Mouse (Mus musculus): ENCODE data around the gene Hormad2. TPM values are rescaled to one million over a fixed set of nuclear protein-coding genes. Genes with fewer than 3 reads are reported as not detected.

Hormad2 gene
- polyA plus RNA-seq (2015; fragmentation: Nextera tagmentation; extraction: Ambion mirVana), result 0.28 and 0.35 TPM in 2 replicates

DNA sequence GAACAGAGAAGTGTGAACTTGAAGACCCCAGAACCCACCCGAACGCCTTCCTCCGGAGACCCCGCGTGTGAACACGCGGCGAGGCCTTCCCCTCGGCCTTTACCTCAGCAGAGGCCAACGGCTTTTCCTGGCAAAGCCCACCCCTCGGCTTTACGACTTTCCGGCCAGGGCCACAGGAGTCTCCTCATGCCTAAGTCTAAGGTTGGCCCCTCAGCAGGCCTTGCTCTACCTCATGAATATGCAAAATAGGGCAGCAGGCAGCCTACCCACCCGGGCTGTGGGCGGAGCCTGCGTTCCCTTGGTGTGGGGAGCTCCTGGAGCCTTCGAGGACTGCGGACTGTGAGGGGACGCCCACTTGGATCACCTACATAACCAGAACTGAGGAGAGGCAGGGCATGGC, at the start of gene Hormad2:
Gene Hormad2 (minus strand): TSS at position 128 of the 400 bp plus-strand sequence.
- 0 out of 2 replicates have a peak, but pooled peaks have one; percentile 38 for ATAC-seq (ENCODE audit: low read depth)
- no peak within 1 kb of the TSS for H3K4me3 ChIP-seq (ENCODE audit: low read length)
- no peaks in the 10 kb centered on the region for H3K27me3 ChIP-seq (ENCODE audit: control insufficient read depth, insufficient read depth, low read depth, low read length)
- H3K36me3 ChIP-seq (ENCODE audit: control insufficient read depth, insufficient read depth, low read length), result no peaks in the 10 kb centered on the region
- no peak within 1 kb of the TSS for H3K9ac ChIP-seq (ENCODE audit: low read length)
- H3K27ac ChIP-seq (ENCODE audit: low read length), result no peak within 1 kb of the TSS
- H3K9me3 ChIP-seq (ENCODE audit: control insufficient read depth, low read length), result no peaks in the 10 kb centered on the region
- H3K4me1 ChIP-seq (replicated peaks; ENCODE audit: control insufficient read depth, insufficient read depth, low read length), result no peaks in the 10 kb centered on the region
- 52% methylated on average over 19 of the region's 19 CpGs for WGBS
- no peak within 1 kb of the TSS for H3K4me2 ChIP-seq (ENCODE audit: low read depth, low read length)

DNA sequence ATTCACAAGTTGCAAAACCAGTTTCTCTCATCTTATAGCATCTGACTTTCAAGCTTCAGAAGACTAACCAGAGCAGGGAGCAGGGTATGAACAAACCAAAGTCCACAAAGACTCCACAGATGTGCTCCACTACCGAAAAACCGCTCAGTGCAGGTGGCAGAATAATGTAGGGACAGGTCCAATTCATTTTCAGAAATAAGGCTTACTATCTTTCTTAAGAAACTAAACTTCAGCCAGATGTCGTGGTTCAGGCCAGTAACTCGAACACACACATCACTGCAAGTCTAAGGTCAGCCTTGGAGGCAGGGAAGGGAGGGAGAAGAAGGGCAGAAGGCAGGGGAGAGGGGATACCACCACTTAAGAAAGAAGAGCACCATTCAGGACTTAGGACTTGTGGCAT, 48.3 kb upstream of the Hormad2 start:
- no peak overlapping the region for H3K4me3 ChIP-seq (ENCODE audit: low read length)
- H3K27me3 ChIP-seq (ENCODE audit: control insufficient read depth, insufficient read depth, low read depth, low read length), result no peaks in the 10 kb centered on the region
- peaks cover 40% of the 10 kb centered on the region for H3K36me3 ChIP-seq (ENCODE audit: control insufficient read depth, insufficient read depth, low read length)
- H3K4me2 ChIP-seq (ENCODE audit: low read depth, low read length), result no peak overlapping the region
- no peak overlapping the region for H3K9ac ChIP-seq (ENCODE audit: low read length)
- no peak for ATAC-seq (ENCODE audit: low read depth)
- H3K9me3 ChIP-seq (ENCODE audit: control insufficient read depth, low read length), result no peaks in the 10 kb centered on the region
- H3K4me1 ChIP-seq (replicated peaks; ENCODE audit: control insufficient read depth, insufficient read depth, low read length), result peaks cover 11% of the 10 kb centered on the region
- 86% methylated on average over 4 of the region's 4 CpGs for WGBS
- no peak overlapping the region for H3K27ac ChIP-seq (ENCODE audit: low read length)

DNA sequence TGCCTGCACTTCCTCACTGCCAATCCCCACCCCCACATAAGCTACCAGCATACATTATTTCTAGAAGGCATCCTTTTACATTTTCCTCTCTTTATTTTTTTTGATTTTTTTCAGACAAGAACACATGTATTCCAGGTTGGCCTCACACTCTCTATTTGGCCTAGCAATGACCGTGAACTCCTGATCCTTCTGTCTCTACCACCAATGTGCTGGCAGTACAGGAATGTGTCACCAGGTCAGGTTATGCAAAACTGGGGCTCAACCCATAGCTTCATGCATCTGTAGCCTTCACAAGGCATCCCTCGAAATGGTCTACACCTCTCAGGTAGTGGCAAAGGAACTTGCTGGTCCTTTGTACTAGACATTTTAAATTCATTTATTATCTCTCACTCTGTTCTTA, 47.9 kb upstream of the Hormad2 start:
- Histone ChIP-seq H3K36me3 (ENCODE audit: control insufficient read depth, insufficient read depth, low read length) (peaks cover 40% of the 10 kb centered on the region), H3K9ac (ENCODE audit: low read length) (no peak overlapping the region), H3K27me3 (ENCODE audit: control insufficient read depth, insufficient read depth, low read depth, low read length) (no peaks in the 10 kb centered on the region), H3K9me3 (ENCODE audit: control insufficient read depth, low read length) (no peaks in the 10 kb centered on the region), H3K4me3 (ENCODE audit: low read length) (no peak overlapping the region), H3K27ac (ENCODE audit: low read length) (no peak overlapping the region), H3K4me2 (ENCODE audit: low read depth, low read length) (no peak overlapping the region), H3K4me1 (replicated peaks; ENCODE audit: control insufficient read depth, insufficient read depth, low read length) (peaks cover 11% of the 10 kb centered on the region)
- 93% methylated on average over 2 of the region's 2 CpGs for WGBS
- ATAC-seq (ENCODE audit: low read depth), result no peak

DNA sequence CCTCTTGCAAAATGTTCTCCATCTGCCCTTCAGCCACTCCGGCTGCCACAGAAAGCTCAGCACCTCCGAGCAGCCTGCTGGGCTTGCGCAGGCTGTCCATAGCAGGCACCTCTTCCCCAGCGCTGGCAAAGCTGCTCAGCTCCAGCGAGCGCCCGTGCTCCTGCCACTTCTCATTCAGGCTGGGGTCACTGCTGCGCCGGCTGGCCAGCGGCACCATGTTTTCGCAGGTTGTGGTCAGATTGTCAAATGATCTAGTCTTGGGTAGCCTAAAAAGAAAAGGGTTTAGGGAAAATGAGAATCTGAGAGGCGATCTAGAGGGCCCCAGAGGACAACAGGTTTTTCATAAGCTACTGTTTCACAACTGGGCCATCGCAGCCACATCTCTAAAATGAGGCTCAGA, 47.5 kb upstream of the Hormad2 start:
- 91% methylated on average over 13 of the region's 13 CpGs for WGBS
- no peak overlapping the region for H3K4me2 ChIP-seq (ENCODE audit: low read depth, low read length)

DNA sequence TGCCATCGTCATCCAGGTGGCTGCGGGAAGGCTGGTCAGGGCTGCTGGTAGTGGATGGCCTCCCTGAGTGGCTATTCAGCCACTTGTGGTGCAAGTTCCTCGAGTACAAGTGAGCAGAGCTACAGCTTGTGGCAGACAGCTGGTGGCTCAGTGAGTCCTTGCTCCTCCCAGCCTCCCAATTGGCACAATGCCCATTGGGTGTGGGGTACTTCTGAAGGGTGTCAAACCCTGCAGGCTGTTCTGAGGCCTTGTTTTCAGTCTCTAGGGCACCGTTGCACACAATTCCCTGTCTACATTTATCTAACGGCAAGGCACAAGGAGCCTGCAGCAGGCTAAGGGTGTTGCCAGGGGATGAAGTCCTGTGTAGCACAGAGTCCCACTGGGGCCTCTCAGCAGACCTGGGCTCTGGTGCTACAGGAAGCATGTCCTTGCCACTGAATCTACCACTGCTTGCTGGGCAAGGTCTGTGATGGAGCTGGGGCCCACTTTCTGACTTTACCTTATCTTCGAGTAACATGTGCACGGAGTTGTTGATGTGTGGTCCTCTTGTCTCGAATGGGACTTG, 46.6 kb upstream of the Hormad2 start:
- Histone ChIP-seq H3K9me3 (ENCODE audit: control insufficient read depth, low read length) (no peaks in the 10 kb centered on the region), H3K27me3 (ENCODE audit: control insufficient read depth, insufficient read depth, low read depth, low read length) (no peaks in the 10 kb centered on the region), H3K4me3 (ENCODE audit: low read length) (no peak overlapping the region), H3K9ac (ENCODE audit: low read length) (no peak overlapping the region), H3K4me1 (replicated peaks; ENCODE audit: control insufficient read depth, insufficient read depth, low read length) (peaks cover 11% of the 10 kb centered on the region), H3K4me2 (ENCODE audit: low read depth, low read length) (no peak overlapping the region), H3K27ac (ENCODE audit: low read length) (peak overlapping the region; percentile 35; the same call in 1 of the 2 replicates), H3K36me3 (ENCODE audit: control insufficient read depth, insufficient read depth, low read length) (peaks cover 43% of the 10 kb centered on the region)
- ATAC-seq (ENCODE audit: low read depth), result peak; percentile 87
- WGBS, result 55% methylated on average over 8 of the region's 8 CpGs

More for the DNA sequence above, 47.5 kb upstream of the Hormad2 start:
- Histone ChIP-seq H3K27me3 (ENCODE audit: control insufficient read depth, insufficient read depth, low read depth, low read length) (no peaks in the 10 kb centered on the region), H3K4me1 (replicated peaks; ENCODE audit: control insufficient read depth, insufficient read depth, low read length) (peaks cover 11% of the 10 kb centered on the region), H3K9me3 (ENCODE audit: control insufficient read depth, low read length) (no peaks in the 10 kb centered on the region), H3K9ac (ENCODE audit: low read length) (no peak overlapping the region), H3K27ac (ENCODE audit: low read length) (no peak overlapping the region), H3K4me3 (ENCODE audit: low read length) (no peak overlapping the region), H3K36me3 (ENCODE audit: control insufficient read depth, insufficient read depth, low read length) (peaks cover 40% of the 10 kb centered on the region)
- ATAC-seq (ENCODE audit: low read depth), result no peak

DNA sequence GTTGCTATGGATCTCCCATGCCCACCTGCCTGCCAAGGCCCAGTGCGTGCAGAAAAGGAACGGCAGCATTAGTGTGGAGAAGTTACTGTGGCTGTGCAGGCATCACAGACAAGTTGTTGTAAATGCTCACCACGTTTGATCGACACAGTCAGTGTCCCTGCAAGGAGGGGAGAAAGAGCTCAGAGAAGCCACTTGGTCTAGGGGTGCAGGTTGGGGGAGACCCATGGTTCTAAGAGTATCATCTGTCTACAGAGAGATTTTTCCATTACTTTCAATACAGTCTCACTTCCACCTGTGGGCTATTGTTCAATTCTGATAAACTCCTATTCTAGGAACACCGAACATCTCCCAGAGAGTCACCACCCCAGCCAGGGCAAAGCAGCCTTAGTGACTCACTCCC, 43.6 kb upstream of the Hormad2 start:
- H3K27me3 ChIP-seq (ENCODE audit: control insufficient read depth, insufficient read depth, low read depth, low read length), result no peaks in the 10 kb centered on the region
- no peaks in the 10 kb centered on the region for H3K9me3 ChIP-seq (ENCODE audit: control insufficient read depth, low read length)
- ATAC-seq (ENCODE audit: low read depth), result no peak
- no peak overlapping the region for H3K9ac ChIP-seq (ENCODE audit: low read length)
- no peak overlapping the region for H3K4me3 ChIP-seq (ENCODE audit: low read length)
- H3K4me2 ChIP-seq (ENCODE audit: low read depth, low read length), result no peak overlapping the region
- WGBS, result 90% methylated on average over 5 of the region's 5 CpGs
- H3K4me1 ChIP-seq (replicated peaks; ENCODE audit: control insufficient read depth, insufficient read depth, low read length), result peaks cover 11% of the 10 kb centered on the region
- no peak overlapping the region for H3K27ac ChIP-seq (ENCODE audit: low read length)
- H3K36me3 ChIP-seq (ENCODE audit: control insufficient read depth, insufficient read depth, low read length), result peaks cover 43% of the 10 kb centered on the region

DNA sequence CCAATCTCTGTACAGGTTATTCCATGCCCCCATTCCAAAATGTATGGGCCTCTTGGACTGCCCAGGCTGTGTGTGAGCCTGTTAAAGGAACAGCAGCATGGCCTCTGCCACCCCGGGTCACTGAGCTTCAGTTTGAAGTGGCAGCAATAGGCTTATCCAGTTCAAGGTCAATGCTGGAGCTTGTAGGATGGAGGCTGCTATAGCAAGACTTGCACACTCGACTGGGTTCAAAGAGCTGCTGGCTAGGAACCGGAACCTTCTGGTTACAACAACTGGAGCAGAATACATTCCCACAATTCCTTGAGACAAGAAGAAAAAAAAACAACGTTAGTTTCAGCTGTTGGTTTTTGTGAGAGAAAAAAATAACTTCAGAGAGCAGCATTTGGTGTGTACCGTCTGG, 41.7 kb upstream of the Hormad2 start:
- no peaks in the 10 kb centered on the region for H3K9me3 ChIP-seq (ENCODE audit: control insufficient read depth, low read length)
- H3K4me3 ChIP-seq (ENCODE audit: low read length), result no peak overlapping the region
- no peak overlapping the region for H3K4me2 ChIP-seq (ENCODE audit: low read depth, low read length)
- H3K4me1 ChIP-seq (replicated peaks; ENCODE audit: control insufficient read depth, insufficient read depth, low read length), result peaks cover 8% of the 10 kb centered on the region
- no peak for ATAC-seq (ENCODE audit: low read depth)
- WGBS, result 83% methylated on average over 5 of the region's 5 CpGs
- no peak overlapping the region for H3K9ac ChIP-seq (ENCODE audit: low read length)
- H3K27ac ChIP-seq (ENCODE audit: low read length), result no peak overlapping the region
- no peaks in the 10 kb centered on the region for H3K27me3 ChIP-seq (ENCODE audit: control insufficient read depth, insufficient read depth, low read depth, low read length)
- H3K36me3 ChIP-seq (ENCODE audit: control insufficient read depth, insufficient read depth, low read length), result peaks cover 43% of the 10 kb centered on the region

DNA sequence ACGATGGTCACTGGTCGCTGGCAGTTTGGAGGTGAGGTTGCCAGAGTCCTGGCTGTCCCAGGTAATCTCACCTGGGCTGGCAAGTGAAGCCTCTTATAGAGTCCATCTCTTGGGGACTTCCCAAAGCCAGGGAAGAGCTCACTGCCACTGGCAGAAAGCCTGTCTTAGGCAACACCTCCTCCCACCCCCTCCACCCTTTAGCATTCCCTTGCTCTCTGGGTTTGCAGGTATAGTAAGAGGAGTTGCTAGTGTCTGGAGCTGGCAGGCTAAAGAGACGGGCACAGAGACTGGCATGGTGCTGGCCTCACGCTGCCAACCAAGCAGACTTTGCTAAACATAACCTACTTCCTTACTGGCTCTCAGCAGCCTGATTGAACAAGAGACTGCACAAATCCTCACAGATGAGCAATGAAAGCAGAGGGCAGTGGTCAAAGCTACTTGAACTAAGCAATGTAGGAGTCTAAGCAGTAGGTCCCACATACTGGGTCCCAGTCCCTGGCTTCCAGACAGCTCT, 35.3 kb upstream of the Hormad2 start:
- Histone ChIP-seq H3K4me2 (ENCODE audit: low read depth, low read length) (no peak overlapping the region), H3K9me3 (ENCODE audit: control insufficient read depth, low read length) (no peaks in the 10 kb centered on the region), H3K27ac (ENCODE audit: low read length) (no peak overlapping the region), H3K4me3 (ENCODE audit: low read length) (no peak overlapping the region), H3K9ac (ENCODE audit: low read length) (no peak overlapping the region), H3K36me3 (ENCODE audit: control insufficient read depth, insufficient read depth, low read length) (peaks cover 15% of the 10 kb centered on the region), H3K4me1 (replicated peaks; ENCODE audit: control insufficient read depth, insufficient read depth, low read length) (no peaks in the 10 kb centered on the region), H3K27me3 (ENCODE audit: control insufficient read depth, insufficient read depth, low read depth, low read length) (no peaks in the 10 kb centered on the region)
- WGBS, result 84% methylated on average over 4 of the region's 4 CpGs
- ATAC-seq (ENCODE audit: low read depth), result no peak

DNA sequence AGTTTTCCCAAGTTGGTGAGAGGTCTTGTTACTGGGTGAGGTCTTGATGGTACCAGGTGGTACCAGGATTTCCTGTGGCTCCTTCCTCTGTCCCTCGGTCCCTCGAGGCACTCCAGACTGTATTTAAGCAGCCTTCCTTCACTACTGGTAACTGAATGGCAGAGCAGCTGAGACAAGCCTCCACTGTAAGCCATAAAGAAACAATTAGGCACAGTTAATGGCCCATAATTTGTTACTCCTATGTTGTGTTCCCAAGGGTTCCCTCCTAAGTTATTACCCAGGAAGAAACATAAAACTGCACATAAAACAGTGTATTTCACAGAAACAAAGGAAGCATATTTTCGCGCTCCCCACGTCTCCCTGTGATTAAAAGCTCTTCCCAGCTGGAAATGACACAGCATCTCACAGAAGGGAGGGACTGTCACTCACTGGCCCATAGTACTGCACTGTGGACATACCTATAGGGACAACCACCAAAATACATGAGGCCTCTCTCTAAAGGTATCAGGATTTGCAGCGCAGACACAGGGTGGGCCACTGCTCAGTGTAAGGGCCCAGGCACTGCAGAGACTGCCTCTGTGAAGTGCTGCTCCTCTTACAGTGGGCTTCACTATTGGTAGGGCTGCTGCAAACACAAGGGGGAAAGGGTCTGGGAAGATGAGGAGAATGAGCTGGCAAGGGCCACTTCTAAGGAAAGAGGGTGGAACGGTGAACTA, 31.7 kb upstream of the Hormad2 start:
- ATAC-seq (ENCODE audit: low read depth), result no peak
- 73% methylated on average over 7 of the region's 7 CpGs for WGBS
- no peak overlapping the region for H3K27ac ChIP-seq (ENCODE audit: low read length)

More for the DNA sequence above, 31.7 kb upstream of the Hormad2 start:
- H3K4me2 ChIP-seq (ENCODE audit: low read depth, low read length), result no peak overlapping the region
- H3K36me3 ChIP-seq (ENCODE audit: control insufficient read depth, insufficient read depth, low read length), result no peaks in the 10 kb centered on the region
- H3K4me3 ChIP-seq (ENCODE audit: low read length), result no peak overlapping the region
- H3K9ac ChIP-seq (ENCODE audit: low read length), result no peak overlapping the region
- no peaks in the 10 kb centered on the region for H3K4me1 ChIP-seq (replicated peaks; ENCODE audit: control insufficient read depth, insufficient read depth, low read length)
- H3K27me3 ChIP-seq (ENCODE audit: control insufficient read depth, insufficient read depth, low read depth, low read length), result no peaks in the 10 kb centered on the region
- H3K9me3 ChIP-seq (ENCODE audit: control insufficient read depth, low read length), result no peaks in the 10 kb centered on the region

Measured in lung, embryonic 16.5 days (tissue).